Mouse (Mus musculus): ENCODE data around the gene Mrpl16. TPM values are rescaled to one million over a fixed set of nuclear protein-coding genes. Genes with fewer than 3 reads are reported as not detected.
A peak's percentile ranks its signal among the peaks of the same experiment; 100 is the strongest.

Mrpl16 gene
- polyA plus RNA-seq, 1 experiment, result 4.0 TPM

DNA sequence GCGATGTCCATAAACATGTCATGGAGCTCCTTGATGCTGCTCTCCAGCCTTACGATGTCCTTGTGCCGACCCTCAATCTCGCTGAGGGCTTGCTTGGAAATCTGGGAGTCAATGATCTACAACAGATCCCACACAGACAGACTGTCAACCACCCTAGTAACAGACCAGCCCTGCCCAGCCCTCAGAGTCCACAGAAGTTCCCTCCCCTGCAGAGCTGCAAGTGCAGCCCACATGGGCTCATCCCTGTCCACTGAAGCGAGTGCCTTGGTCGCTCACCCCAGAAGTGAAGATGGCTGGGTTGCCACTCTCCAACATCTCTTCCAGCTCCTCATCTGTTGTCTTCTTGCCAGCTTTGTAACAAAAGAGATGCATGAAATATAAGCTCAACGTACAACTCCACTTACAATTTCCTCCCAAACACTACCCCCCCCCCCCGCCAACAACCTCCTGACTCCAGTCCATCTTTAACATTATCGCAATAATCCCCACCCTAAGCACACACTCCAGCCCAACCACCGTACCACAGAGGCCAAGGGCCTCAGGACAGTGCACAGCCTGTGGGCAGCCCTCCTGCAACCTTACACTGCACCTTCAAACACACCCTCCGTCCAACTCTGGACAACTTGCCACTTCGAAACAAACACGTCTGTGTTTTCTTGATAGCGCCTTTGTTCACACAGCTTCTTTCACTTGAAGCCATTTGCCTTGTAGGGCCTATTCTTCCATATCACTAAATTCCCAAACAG is 15.4 kb downstream of the Mrpl16 start:
- no peaks in the 10 kb centered on the region for H3K27me3 ChIP-seq (ENCODE audit: control insufficient read depth, insufficient read depth, low read length)
- no peak overlapping the region for H3K27ac ChIP-seq (ENCODE audit: insufficient read depth, low read depth, low read length)
- TF ChIP-seq POLR2A (IDR thresholded peaks at IDR 0.05; ENCODE audit: low read depth, low read length) (no peak), CTCF (IDR thresholded peaks at IDR 0.05; ENCODE audit: extremely low read depth, insufficient read length, insufficient replicate concordance, low read depth, low read length) (no peak)
- WGBS, result 93% methylated on average over 14 of the region's 14 CpGs
- peaks cover 65% of the 10 kb centered on the region for H3K36me3 ChIP-seq (ENCODE audit: control insufficient read depth, insufficient read depth, low read length)
- no peak overlapping the region for H3K4me3 ChIP-seq (ENCODE audit: low read depth, low read length)
- no peaks in the 10 kb centered on the region for H3K4me1 ChIP-seq (ENCODE audit: control insufficient read depth, insufficient read depth, insufficient read length, low read length)

DNA sequence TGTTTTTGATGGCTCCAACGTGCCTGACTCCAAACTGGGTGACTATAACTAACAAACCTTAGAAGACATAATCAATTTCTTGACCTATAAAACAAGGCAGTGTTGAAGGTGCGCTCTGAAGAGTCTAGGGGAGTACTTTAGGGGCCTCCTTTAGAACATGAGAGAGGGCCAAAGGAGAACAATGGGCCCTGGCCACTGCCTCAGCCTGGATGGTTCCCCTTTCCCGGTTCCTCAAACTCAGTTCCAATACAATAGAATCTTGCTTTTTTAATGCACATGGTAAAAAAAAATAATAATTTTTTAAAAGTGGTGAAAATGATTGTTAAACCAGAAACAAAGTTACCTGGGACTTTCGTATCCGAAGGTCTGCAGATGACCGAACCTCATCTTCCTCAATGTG is 17.6 kb downstream of the Mrpl16 start:
- WGBS, result 93% methylated on average over 6 of the region's 6 CpGs
- no peaks in the 10 kb centered on the region for H3K4me1 ChIP-seq (ENCODE audit: control insufficient read depth, insufficient read depth, insufficient read length, low read length)
- TF ChIP-seq CTCF (IDR thresholded peaks at IDR 0.05; ENCODE audit: extremely low read depth, insufficient read length, insufficient replicate concordance, low read depth, low read length), result no peak
- TF ChIP-seq POLR2A (IDR thresholded peaks at IDR 0.05; ENCODE audit: low read depth, low read length), result no peak

DNA sequence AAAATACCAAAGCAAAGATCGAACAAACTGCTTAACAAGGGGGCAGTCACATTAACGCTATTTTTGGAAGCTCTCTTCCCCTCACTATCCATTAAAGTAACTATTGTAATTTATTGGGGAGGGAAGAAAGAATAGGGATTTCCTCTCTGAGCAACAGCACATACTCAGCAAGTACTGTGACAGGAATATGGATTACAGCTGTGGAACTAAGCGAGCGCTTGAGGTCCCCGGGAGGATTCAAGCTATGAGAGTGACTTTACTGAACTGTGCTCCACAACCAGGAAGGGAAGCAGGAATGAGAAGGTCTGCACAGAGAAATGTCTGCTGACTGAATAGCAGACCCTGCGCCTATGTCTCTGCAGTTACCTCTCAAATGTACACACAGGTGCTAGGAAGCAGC is 18.7 kb downstream of the Mrpl16 start:
- Histone ChIP-seq H3K4me3 (ENCODE audit: low read depth, low read length) (no peak overlapping the region), H3K27ac (ENCODE audit: insufficient read depth, low read depth, low read length) (no peak overlapping the region), H3K4me1 (ENCODE audit: control insufficient read depth, insufficient read depth, insufficient read length, low read length) (peaks cover 3% of the 10 kb centered on the region; the same call in 1 of the 2 replicates), H3K27me3 (ENCODE audit: control insufficient read depth, insufficient read depth, low read length) (no peaks in the 10 kb centered on the region), H3K36me3 (ENCODE audit: control insufficient read depth, insufficient read depth, low read length) (peaks cover 52% of the 10 kb centered on the region)
- TF ChIP-seq POLR2A (IDR thresholded peaks at IDR 0.05; ENCODE audit: low read depth, low read length) (no peak), CTCF (IDR thresholded peaks at IDR 0.05; ENCODE audit: extremely low read depth, insufficient read length, insufficient replicate concordance, low read depth, low read length) (no peak)
- WGBS, result 91% methylated on average over 6 of the region's 6 CpGs

More for the DNA sequence above, 17.6 kb downstream of the Mrpl16 start:
- Histone ChIP-seq H3K4me3 (ENCODE audit: low read depth, low read length) (no peak overlapping the region), H3K36me3 (ENCODE audit: control insufficient read depth, insufficient read depth, low read length) (peaks cover 58% of the 10 kb centered on the region), H3K27me3 (ENCODE audit: control insufficient read depth, insufficient read depth, low read length) (no peaks in the 10 kb centered on the region), H3K27ac (ENCODE audit: insufficient read depth, low read depth, low read length) (no peak overlapping the region)

DNA sequence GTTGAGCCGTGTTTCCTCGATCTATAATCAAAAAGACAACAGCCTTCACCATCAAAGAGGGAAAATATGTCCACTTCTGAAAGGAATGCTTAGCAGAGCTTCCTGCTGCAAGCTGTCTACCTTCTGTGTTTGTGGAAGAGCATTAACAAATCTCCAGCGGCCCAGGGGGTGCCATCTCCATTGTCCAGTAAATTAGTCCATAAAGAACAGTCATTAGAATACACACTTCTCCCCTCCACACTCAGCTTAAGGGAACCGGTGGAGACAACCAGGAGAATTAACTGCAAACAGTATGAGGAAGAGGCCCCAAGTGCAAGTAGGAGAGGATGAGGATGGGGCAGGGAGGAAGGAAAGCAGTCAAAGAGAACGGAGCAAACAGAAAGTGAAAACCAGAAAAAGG is 21.6 kb downstream of the Mrpl16 start:
- no peak for TF ChIP-seq POLR2A (IDR thresholded peaks at IDR 0.05; ENCODE audit: low read depth, low read length)
- TF ChIP-seq CTCF (IDR thresholded peaks at IDR 0.05; ENCODE audit: extremely low read depth, insufficient read length, insufficient replicate concordance, low read depth, low read length), result no peak
- peaks cover 31% of the 10 kb centered on the region for H3K36me3 ChIP-seq (ENCODE audit: control insufficient read depth, insufficient read depth, low read length)
- H3K27ac ChIP-seq (ENCODE audit: insufficient read depth, low read depth, low read length), result no peak overlapping the region
- no peaks in the 10 kb centered on the region for H3K27me3 ChIP-seq (ENCODE audit: control insufficient read depth, insufficient read depth, low read length)
- H3K4me3 ChIP-seq (ENCODE audit: low read depth, low read length), result no peak overlapping the region
- H3K4me1 ChIP-seq (ENCODE audit: control insufficient read depth, insufficient read depth, insufficient read length, low read length), result peaks cover 12% of the 10 kb centered on the region; the same call in 1 of the 2 replicates
- WGBS, result 80% methylated on average over 5 of the region's 5 CpGs

DNA sequence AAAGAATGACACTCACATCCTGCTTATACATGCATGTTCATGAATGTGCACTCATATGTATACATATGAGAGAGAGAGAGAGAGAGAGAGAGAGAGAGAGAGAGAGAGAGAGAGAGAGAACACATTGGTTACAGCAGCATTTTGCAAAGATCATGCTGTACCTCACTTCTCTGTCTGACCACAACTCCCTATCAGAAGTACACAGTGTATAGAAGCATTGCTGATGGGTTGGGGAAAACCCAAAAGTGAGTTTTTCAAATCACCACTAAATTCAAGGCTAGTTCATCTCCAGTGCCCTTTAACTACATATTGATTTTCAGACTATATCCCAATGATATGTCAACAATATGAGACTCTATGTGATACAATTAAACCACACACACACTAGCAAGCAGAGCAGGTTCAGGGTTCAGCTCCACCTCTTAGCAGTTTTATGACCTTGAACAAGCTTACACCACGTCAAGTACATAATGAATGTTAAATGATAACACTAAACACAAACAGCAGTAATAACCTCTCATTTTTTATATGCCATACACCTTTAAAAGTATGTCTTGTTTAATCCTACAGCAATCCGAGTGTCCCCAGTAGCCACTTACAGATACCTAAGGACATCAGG is 23.7 kb downstream of the Mrpl16 start:
- WGBS, result 26% methylated on average over 2 of the region's 2 CpGs

DNA sequence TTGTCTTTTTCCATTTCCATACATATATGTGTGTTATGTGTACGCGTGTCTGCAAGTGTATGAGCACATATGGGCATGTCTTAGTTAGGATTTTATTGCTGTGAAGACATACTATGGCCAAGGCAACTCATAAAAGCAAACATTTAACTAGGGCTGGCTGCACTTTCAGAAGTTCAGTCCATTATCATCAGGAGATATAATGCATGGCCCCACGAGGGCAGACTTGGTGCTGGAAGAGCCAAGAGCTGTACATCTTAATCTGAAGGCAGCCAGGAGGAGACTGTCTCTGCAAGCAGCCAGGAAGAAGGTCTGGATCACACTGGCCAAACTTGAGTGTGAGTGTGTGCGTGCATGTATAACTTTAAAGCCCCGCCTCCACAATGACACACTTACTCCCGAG is 24.3 kb downstream of the Mrpl16 start:
- H3K4me3 ChIP-seq (ENCODE audit: low read depth, low read length), result no peak overlapping the region
- peaks cover 11% of the 10 kb centered on the region for H3K36me3 ChIP-seq (ENCODE audit: control insufficient read depth, insufficient read depth, low read length)
- peaks cover 12% of the 10 kb centered on the region; the same call in 1 of the 2 replicates for H3K4me1 ChIP-seq (ENCODE audit: control insufficient read depth, insufficient read depth, insufficient read length, low read length)
- peak overlapping the region; percentile 53 for H3K27ac ChIP-seq (ENCODE audit: insufficient read depth, low read depth, low read length)
- TF ChIP-seq POLR2A (IDR thresholded peaks at IDR 0.05; ENCODE audit: low read depth, low read length) (no peak; the same call in 1 of the 2 replicates), CTCF (IDR thresholded peaks at IDR 0.05; ENCODE audit: extremely low read depth, insufficient read length, insufficient replicate concordance, low read depth, low read length) (no peak)
- 34% methylated on average over 6 of the region's 6 CpGs for WGBS
- no peaks in the 10 kb centered on the region for H3K27me3 ChIP-seq (ENCODE audit: control insufficient read depth, insufficient read depth, low read length)

More for the DNA sequence above, 23.7 kb downstream of the Mrpl16 start:
- Histone ChIP-seq H3K4me1 (ENCODE audit: control insufficient read depth, insufficient read depth, insufficient read length, low read length) (peaks cover 12% of the 10 kb centered on the region; the same call in 1 of the 2 replicates), H3K36me3 (ENCODE audit: control insufficient read depth, insufficient read depth, low read length) (peaks cover 17% of the 10 kb centered on the region), H3K27ac (ENCODE audit: insufficient read depth, low read depth, low read length) (peak overlapping the region; percentile 53; the same call in 1 of the 2 replicates), H3K27me3 (ENCODE audit: control insufficient read depth, insufficient read depth, low read length) (no peaks in the 10 kb centered on the region), H3K4me3 (ENCODE audit: low read depth, low read length) (no peak overlapping the region)
- TF ChIP-seq POLR2A (IDR thresholded peaks at IDR 0.05; ENCODE audit: low read depth, low read length) (no peak), CTCF (IDR thresholded peaks at IDR 0.05; ENCODE audit: extremely low read depth, insufficient read length, insufficient replicate concordance, low read depth, low read length) (no peak)

Data from small intestine, adult 2 months (tissue).